Mouse (Mus musculus) MEL (cell line): ENCODE data around the gene Cenpa. TPM values are rescaled to one million over a fixed set of nuclear protein-coding genes. Genes with fewer than 3 reads are reported as not detected.

Source experiments
- DNase-seq: peaks from one replicate; pipeline ENCODE4 v3.0.0; 2011; ENCODE audit warnings: low read depth, low spot score
- H3K27ac ChIP-seq: 2 replicates; pipeline ENCODE4 v1.5.1; 2012; ENCODE audit warnings: low read depth, mild to moderate bottlenecking, control low read depth, low read length, moderate library complexity; ENCODE audit not compliant: control insufficient read depth
- H3K27me3 ChIP-seq, 2 experiments: fragments of 150-350 bp in 1 of 2; sonication (generic) in 1 of 2; 2 replicates each; pipeline ENCODE4 v1.6.1; 2012; ENCODE audit warnings: low read length in 2 of 2, mild to moderate bottlenecking in 2 of 2, improper control_type of control experiment in 1 of 2, moderate library complexity in 1 of 2; ENCODE audit not compliant: insufficient read depth in 2 of 2, control insufficient read depth in 1 of 2
- H3K36me3 ChIP-seq, 2 experiments: 2 replicates each; pipeline ENCODE4 v1.6.1; 2012 to 2014; ENCODE audit warnings: low read length in 2 of 2, improper control_type of control experiment in 1 of 2, inconsistent platforms in 1 of 2, mild to moderate bottlenecking in 1 of 2; ENCODE audit not compliant: insufficient read depth in 2 of 2, control insufficient read depth in 1 of 2
- H3K4me1 ChIP-seq, 2 experiments: fragments of 150-350 bp in 1 of 2; sonication (generic) in 1 of 2; 2 replicates each; pipeline ENCODE4 v1.6.1; 2012; ENCODE audit warnings: low read length in 2 of 2, improper control_type of control experiment in 1 of 2, mild to moderate bottlenecking in 1 of 2; ENCODE audit not compliant: insufficient read depth in 2 of 2, control insufficient read depth in 1 of 2
- H3K4me3 ChIP-seq, 2 experiments: fragments of 150-350 bp in 1 of 2; sonication (generic) in 1 of 2; 2 replicates each; pipeline ENCODE4 v1.5.1; 2012; ENCODE audit warnings: low read depth in 2 of 2, low read length in 2 of 2, mild to moderate bottlenecking in 2 of 2, moderate library complexity in 2 of 2, control low read depth in 1 of 2, improper control_type of control experiment in 1 of 2; ENCODE audit not compliant: control insufficient read depth in 1 of 2, insufficient read depth in 1 of 2
- H3K79me2 ChIP-seq: 2 replicates; pipeline ENCODE4 v1.6.1; 2012; ENCODE audit warnings: mild to moderate bottlenecking, low read length, moderate library complexity; ENCODE audit not compliant: control insufficient read depth, poor library complexity, insufficient read depth
- H3K9ac ChIP-seq: 2 replicates; pipeline ENCODE4 v1.6.1; 2012; ENCODE audit warnings: low read depth, mild to moderate bottlenecking, control low read depth, low read length, moderate library complexity; ENCODE audit not compliant: control insufficient read depth, poor library complexity, severe bottlenecking
- H3K9me3 ChIP-seq: fragments of 150-350 bp; sonication (generic); replicated peaks from 2 replicates; pipeline ENCODE4 v1.6.1; 2012; ENCODE audit warnings: mild to moderate bottlenecking, low read length, improper control_type of control experiment, moderate library complexity; ENCODE audit not compliant: insufficient read depth
- BHLHE40 ChIP-seq: IDR thresholded peaks from 2 replicates; pipeline ENCODE4 v1.6.1; 2012; ENCODE audit warnings: low read depth, mild to moderate bottlenecking, inconsistent platforms, low read length, improper control_type of control experiment, borderline replicate concordance
- CHD1 ChIP-seq: IDR thresholded peaks from 2 replicates; pipeline ENCODE4 v1.6.1; 2012; ENCODE audit warnings: low read depth, mild to moderate bottlenecking, inconsistent platforms, low read length, improper control_type of control experiment
- CHD2 ChIP-seq: IDR thresholded peaks from 2 replicates; pipeline ENCODE4 v1.6.1; 2011; ENCODE audit warnings: low read length, improper control_type of control experiment
- CTCF ChIP-seq, 3 experiments: IDR thresholded peaks in 2 of 3; conservative IDR thresholded peaks in 1 of 3; 2 replicates each; pipeline ENCODE4 v1.5.1; 2011 to 2012; ENCODE audit warnings: low read length in 3 of 3, low read depth in 2 of 3, mild to moderate bottlenecking in 2 of 3, improper control_type of control experiment in 1 of 3, inconsistent platforms in 1 of 3, mixed read lengths in 1 of 3, moderate library complexity in 1 of 3; ENCODE audit not compliant: control insufficient read depth in 1 of 3, insufficient read depth in 1 of 3, poor library complexity in 1 of 3, severe bottlenecking in 1 of 3
- GABPA ChIP-seq: IDR thresholded peaks from 2 replicates; pipeline ENCODE4 v1.6.1; 2012; ENCODE audit warnings: low read depth, mild to moderate bottlenecking, inconsistent platforms, low read length, improper control_type of control experiment, moderate library complexity
- GATA1 ChIP-seq: IDR thresholded peaks from 2 replicates; pipeline ENCODE4 v1.6.1; 2011; ENCODE audit warnings: low read depth, low read length, improper control_type of control experiment
- HCFC1 ChIP-seq: IDR thresholded peaks from 2 replicates; pipeline ENCODE4 v1.6.1; 2012; ENCODE audit warnings: low read depth, mild to moderate bottlenecking, inconsistent platforms, low read length, improper control_type of control experiment, moderate library complexity
- KAT2A ChIP-seq: conservative IDR thresholded peaks from 2 replicates; pipeline ENCODE4 v1.6.1; 2012; ENCODE audit warnings: low read depth, low read length, improper control_type of control experiment, inconsistent platforms
- MAFK ChIP-seq: IDR thresholded peaks from 2 replicates; pipeline ENCODE4 v1.6.1; 2011; ENCODE audit warnings: low read depth, mild to moderate bottlenecking, low read length, improper control_type of control experiment, borderline replicate concordance
- MYB ChIP-seq: IDR thresholded peaks from 2 replicates; pipeline ENCODE4 v1.6.1; 2011; ENCODE audit warnings: mild to moderate bottlenecking, low read depth, low read length, improper control_type of control experiment
- MYC ChIP-seq: IDR thresholded peaks from 2 replicates; pipeline ENCODE4 v1.6.1; 2011; ENCODE audit warnings: low read depth, mild to moderate bottlenecking, low read length, improper control_type of control experiment, moderate library complexity
- NELFE ChIP-seq: IDR thresholded peaks from 2 replicates; pipeline ENCODE4 v1.6.1; 2011; ENCODE audit warnings: low read depth, low read length, improper control_type of control experiment
- NRF1 ChIP-seq: IDR thresholded peaks from 2 replicates; pipeline ENCODE4 v1.6.1; 2014; ENCODE audit warnings: low read depth, mild to moderate bottlenecking, inconsistent platforms, low read length, improper control_type of control experiment, moderate library complexity; ENCODE audit not compliant: poor library complexity, insufficient read depth, severe bottlenecking
- POLR2A ChIP-seq, 2 experiments: IDR thresholded peaks; 2 replicates each; pipeline ENCODE4 v1.6.1; 2011 to 2012; ENCODE audit warnings: low read length in 2 of 2, mild to moderate bottlenecking in 2 of 2, control low read depth in 1 of 2, improper control_type of control experiment in 1 of 2, low read depth in 1 of 2, moderate library complexity in 1 of 2; ENCODE audit not compliant: control insufficient read depth in 1 of 2, insufficient read depth in 1 of 2, poor library complexity in 1 of 2
- POLR2AphosphoS5 ChIP-seq: IDR thresholded peaks from 2 replicates; pipeline ENCODE4 v1.6.1; 2012; ENCODE audit warnings: low read depth, borderline replicate concordance, mild to moderate bottlenecking, inconsistent platforms, low read length, moderate library complexity, mixed read lengths
- RAD21 ChIP-seq: IDR thresholded peaks from 2 replicates; pipeline ENCODE4 v1.6.1; 2011; ENCODE audit warnings: mild to moderate bottlenecking, low read depth, low read length, improper control_type of control experiment
- SIN3A ChIP-seq: IDR thresholded peaks from 2 replicates; pipeline ENCODE4 v1.6.1; 2012; ENCODE audit warnings: low read length, improper control_type of control experiment, inconsistent platforms
- SMC3 ChIP-seq: IDR thresholded peaks from 2 replicates; pipeline ENCODE4 v1.6.1; 2011; ENCODE audit warnings: low read depth, low read length, improper control_type of control experiment
- TAL1 ChIP-seq: IDR thresholded peaks from 2 replicates; pipeline ENCODE4 v1.6.1; 2012; ENCODE audit warnings: mild to moderate bottlenecking, inconsistent platforms, low read length, moderate library complexity, mixed read lengths
- TBP ChIP-seq: IDR thresholded peaks from 2 replicates; pipeline ENCODE4 v1.8.0; 2011; ENCODE audit warnings: low read depth, low read length, improper control_type of control experiment
- TCF12 ChIP-seq: IDR thresholded peaks from 2 replicates; pipeline ENCODE4 v1.6.1; 2014; ENCODE audit warnings: low read depth, mild to moderate bottlenecking, inconsistent platforms, low read length, improper control_type of control experiment, moderate library complexity
- UBTF ChIP-seq: IDR thresholded peaks from 2 replicates; pipeline ENCODE4 v1.6.1; 2012; ENCODE audit warnings: low read depth, mild to moderate bottlenecking, inconsistent platforms, low read length, improper control_type of control experiment, moderate library complexity, borderline replicate concordance; ENCODE audit not compliant: insufficient read depth
- USF1 ChIP-seq: IDR thresholded peaks from 2 replicates; pipeline ENCODE4 v1.6.1; 2014; ENCODE audit warnings: low read depth, mild to moderate bottlenecking, inconsistent platforms, low read length, improper control_type of control experiment, moderate library complexity
- USF2 ChIP-seq, 2 experiments: IDR thresholded peaks; 2 replicates each; pipeline ENCODE4 v1.6.1; 2011 to 2012; ENCODE audit warnings: improper control_type of control experiment in 2 of 2, low read length in 2 of 2, borderline replicate concordance in 1 of 2, inconsistent platforms in 1 of 2, low read depth in 1 of 2, mild to moderate bottlenecking in 1 of 2; ENCODE audit not compliant: insufficient read depth in 1 of 2
- ZC3H11A ChIP-seq: IDR thresholded peaks from 2 replicates; pipeline ENCODE4 v1.6.1; 2012; ENCODE audit warnings: low read depth, mild to moderate bottlenecking, inconsistent platforms, low read length, improper control_type of control experiment
- ZNF384 ChIP-seq: IDR thresholded peaks from 2 replicates; pipeline ENCODE4 v1.6.1; 2012; ENCODE audit warnings: low read depth, mild to moderate bottlenecking, inconsistent platforms, low read length, improper control_type of control experiment
- polyA plus RNA-seq, 2 experiments: library from polyadenylated mRNA; stranded (reverse) in 1 of 2; unstranded in 1 of 2; fragments of >175 nt in 1 of 2; fragments of >200 nt in 1 of 2; gene quantifications; 2 replicates each; pipeline versions ENCODE4 v1.2.1 to v1.2.4; 2012; ENCODE audit warnings: low replicate concordance in 2 of 2, low read depth in 1 of 2; ENCODE audit not compliant: insufficient read length in 2 of 2, insufficient read depth in 1 of 2, missing spikeins in 1 of 2
- total RNA-seq: library from RNA; depleted of rRNA; stranded (reverse); fragments of 300-350 nt; gene quantifications from 2 replicates; pipeline ENCODE4 v1.2.3, GENCODE M21; 2012

The Cenpa gene
- total and polyA plus RNA-seq, 3 experiments: 100 to 566 (median 341) TPM

GRCm38 (mm10) chr5:30655526-30656195 is 10.9 kb upstream of the Cenpa start:
- Histone ChIP-seq H3K27ac (no peak overlapping the region), H3K4me1 (no peaks in the 10 kb centered on the region), H3K27me3 (no peaks in the 10 kb centered on the region), H3K36me3 (no peaks in the 10 kb centered on the region), H3K4me3 (no peak overlapping the region), H3K9ac (no peak overlapping the region), H3K9me3 (no peaks in the 10 kb centered on the region), H3K79me2 (no peaks in the 10 kb centered on the region)
- TF ChIP-seq POLR2A (IDR thresholded peaks at IDR 0.05; ENCODE audit: control insufficient read depth in 1 of 2, insufficient read depth in 1 of 2, low read depth in 1 of 2, low read length in 2 of 2, poor library complexity in 1 of 2) (no peak), TBP (no peak), ZC3H11A (no peak), SMC3 (no peak), BHLHE40 (no peak), NELFE (no peak), TAL1 (no peak), GATA1 (no peak), SIN3A (no peak), MYC (no peak), RAD21 (no peak), KAT2A (no peak), NRF1 (no peak), MAFK (no peak), MYB (no peak), POLR2AphosphoS5 (no peak), USF2 (IDR thresholded peaks at IDR 0.05; ENCODE audit: borderline replicate concordance in 1 of 2, insufficient read depth in 1 of 2, low read depth in 1 of 2, low read length in 2 of 2) (no peak)
- DNase-seq: no peak

GRCm38 (mm10) chr5:30659042-30659441 is 7.5 kb upstream of the Cenpa start:
- H3K4me3 ChIP-seq: no peak overlapping the region
- H3K9me3 ChIP-seq: no peaks in the 10 kb centered on the region
- H3K36me3 ChIP-seq: no peaks in the 10 kb centered on the region
- H3K79me2 ChIP-seq: no peaks in the 10 kb centered on the region
- H3K27ac ChIP-seq: no peak overlapping the region
- H3K9ac ChIP-seq: no peak overlapping the region
- H3K4me1 ChIP-seq: no peaks in the 10 kb centered on the region
- TF ChIP-seq GABPA (no peak), SMC3 (no peak), TCF12 (no peak), CHD1 (no peak), CHD2 (no peak), USF2 (IDR thresholded peaks at IDR 0.05; ENCODE audit: borderline replicate concordance in 1 of 2, insufficient read depth in 1 of 2, low read depth in 1 of 2, low read length in 2 of 2) (no peak), ZNF384 (no peak), UBTF (no peak), USF1 (no peak), MAFK (no peak), RAD21 (no peak), ZC3H11A (no peak), HCFC1 (no peak), TBP (no peak), CTCF (IDR thresholded peaks at IDR 0.05 in 2 of 3, conservative IDR thresholded peaks at IDR 0.05 in 1 of 3; ENCODE audit: control insufficient read depth in 1 of 3, insufficient read depth in 1 of 3, low read depth in 2 of 3, low read length in 3 of 3, poor library complexity in 1 of 3, severe bottlenecking in 1 of 3) (no peak)
- no peaks in the 10 kb centered on the region for H3K27me3 ChIP-seq
- DNase-seq: no peak
